Comparison of ENCODE assay signal across 11 mouse cellular contexts in genomic region chr1:193510066-193510793, GRCm38 (mm10).
A peak's percentile ranks its signal among the peaks of the same experiment; 100 is the strongest.
DNase-seq lines count a peak whose midpoint lies in the region; ATAC-seq and TF ChIP-seq lines count a peak whose summit lies in the region.
"Had no signal": no experiment of that assay in that cellular context is flagged by ENCODE, and none has a peak within 500 bp of the region (broad histone marks: within the 10 kb centered on the region; RNA-seq: fewer than 3 reads in every experiment).

No protein-coding gene starts in this region.

- no peak for TF ChIP-seq POLR2A in liver, adult 2 months (IDR thresholded peaks at IDR 0.05; ENCODE audit: extremely low read depth, insufficient read depth, low read length)
- TF ChIP-seq POLR2A in thymus, adult 2 months (IDR thresholded peaks at IDR 0.05; ENCODE audit: control insufficient read depth, extremely low read depth, insufficient read depth, low read length, poor library complexity): no peak

- DNase-seq in liver, adult 2 months (ENCODE audit: extremely low read depth, low read depth, low spot score): peak; percentile 20
- no peak for DNase-seq in liver
- DNase-seq in limb, embryonic 11.5 days (ENCODE audit: low spot score): peak; percentile 34
- DNase-seq in thymus, adult 2 months: no peak
- no peak for DNase-seq in layer of hippocampus, adult 8-10 months (ENCODE audit: low spot score in 2 of 2)
- no peak for DNase-seq in right cerebral cortex, postnatal 25 days
- DNase-seq: heart, postnatal 14 days; spleen, adult 18-20 months had no signal

- H3K4me3 ChIP-seq in liver, adult 2 months (ENCODE audit: insufficient read depth, low read depth, low read length): no peak overlapping the region
- peak overlapping the region; percentile 22; the same call in 1 of the 2 replicates for H3K4me3 ChIP-seq in intestine, embryonic 15.5 days (replicated peaks)
- no peak overlapping the region for H3K4me3 ChIP-seq in limb, embryonic 11.5 days (ENCODE audit: low read depth, low read length)
- H3K4me3 ChIP-seq in stomach, embryonic 14.5 days (ENCODE audit: low read depth, low read length): peak overlapping the region; percentile 34
- no peak overlapping the region for H3K4me3 ChIP-seq in thymus, adult 2 months (ENCODE audit: control insufficient read depth, insufficient read depth, low read length)
- H3K4me3 ChIP-seq: forebrain, embryonic 13.5 days had no signal

- no peaks in the 10 kb centered on the region for H3K79me2 ChIP-seq in liver, adult 2 months (ENCODE audit: control insufficient read depth, insufficient read depth, low read length)

- no peak overlapping the region for H3K9ac ChIP-seq in liver, adult 2 months (ENCODE audit: low read depth, low read length)
- no peak overlapping the region for H3K9ac ChIP-seq in intestine, embryonic 15.5 days
- no peak overlapping the region for H3K9ac ChIP-seq in limb, embryonic 11.5 days (ENCODE audit: low read length)
- H3K9ac ChIP-seq in stomach, embryonic 14.5 days (replicated peaks; ENCODE audit: low read depth, low read length): peak overlapping the region; percentile 39; the same call in 1 of the 2 replicates
- H3K9ac ChIP-seq: forebrain, embryonic 13.5 days had no signal

- no peak for TF ChIP-seq CTCF in liver, adult 2 months (IDR thresholded peaks at IDR 0.05; ENCODE audit: low read depth, low read length)
- no peak for TF ChIP-seq CTCF in thymus, adult 2 months (IDR thresholded peaks at IDR 0.05; ENCODE audit: borderline replicate concordance, control insufficient read depth, extremely low read depth, insufficient read depth, low read length, poor library complexity)

- no peaks in the 10 kb centered on the region for H3K4me1 ChIP-seq in liver, adult 2 months (ENCODE audit: control insufficient read depth, insufficient read depth, low read length)
- peaks cover 23% of the 10 kb centered on the region for H3K4me1 ChIP-seq in intestine, embryonic 15.5 days (replicated peaks)
- peaks cover 11% of the 10 kb centered on the region; the same call in 1 of the 2 replicates for H3K4me1 ChIP-seq in limb, embryonic 11.5 days (ENCODE audit: control insufficient read depth, insufficient read depth, low read length)
- peaks cover 15% of the 10 kb centered on the region for H3K4me1 ChIP-seq in stomach, embryonic 14.5 days (ENCODE audit: control insufficient read depth, insufficient read depth, low read length)
- no peaks in the 10 kb centered on the region for H3K4me1 ChIP-seq in thymus, adult 2 months (replicated peaks; ENCODE audit: control insufficient read depth, insufficient read depth, low read length)

- no peaks in the 10 kb centered on the region for H3K9me3 ChIP-seq in intestine, embryonic 15.5 days
- no peaks in the 10 kb centered on the region for H3K9me3 ChIP-seq in limb, embryonic 11.5 days (ENCODE audit: control insufficient read depth, low read length)
- H3K9me3 ChIP-seq in stomach, embryonic 14.5 days (ENCODE audit: control insufficient read depth, low read depth, low read length): no peaks in the 10 kb centered on the region
- H3K9me3 ChIP-seq: forebrain, embryonic 13.5 days had no signal

- 42% methylated on average over 8 of the region's 8 CpGs for WGBS in liver, adult 2 months
- WGBS in intestine, embryonic 15.5 days: 44% methylated on average over 8 of the region's 8 CpGs
- 34% methylated on average over 8 of the region's 8 CpGs for WGBS in limb, embryonic 11.5 days
- WGBS in stomach, embryonic 14.5 days: 53% methylated on average over 8 of the region's 8 CpGs
- 91% methylated on average over 8 of the region's 8 CpGs for WGBS in thymus, adult 2 months

- peak; percentile 93 for ATAC-seq in intestine, embryonic 15.5 days
- 0 out of 2 replicates have a peak, but pooled peaks have one; percentile 12 for ATAC-seq in limb, embryonic 11.5 days (ENCODE audit: insufficient number of reproducible peaks, low FRiP score, low TSS enrichment, low read depth)
- ATAC-seq in stomach, embryonic 14.5 days (ENCODE audit: insufficient number of reproducible peaks, insufficient read depth, low FRiP score, low read depth): peak; percentile 66
- ATAC-seq: forebrain, embryonic 13.5 days had no signal

- no peaks in the 10 kb centered on the region for H3K27me3 ChIP-seq in liver, adult 2 months (ENCODE audit: control insufficient read depth, insufficient read depth, low read length)
- no peaks in the 10 kb centered on the region for H3K27me3 ChIP-seq in intestine, embryonic 15.5 days (replicated peaks)
- no peaks in the 10 kb centered on the region for H3K27me3 ChIP-seq in limb, embryonic 11.5 days (ENCODE audit: control insufficient read depth, insufficient read depth, low read length)
- H3K27me3 ChIP-seq in stomach, embryonic 14.5 days (ENCODE audit: control insufficient read depth, insufficient read depth, low read length): no peaks in the 10 kb centered on the region
- no peaks in the 10 kb centered on the region for H3K27me3 ChIP-seq in thymus, adult 2 months (ENCODE audit: control insufficient read depth, insufficient read depth, low read length)
- H3K27me3 ChIP-seq: forebrain, embryonic 13.5 days had no signal

- peak overlapping the region; percentile 48 for H3K4me2 ChIP-seq in intestine, embryonic 15.5 days (replicated peaks)
- no peak overlapping the region for H3K4me2 ChIP-seq in limb, embryonic 11.5 days (ENCODE audit: low read depth, severe bottlenecking)
- H3K4me2 ChIP-seq in stomach, embryonic 14.5 days (replicated peaks; ENCODE audit: low read depth, low read length): peak overlapping the region; percentile 32; the same call in 1 of the 2 replicates
- H3K4me2 ChIP-seq: forebrain, embryonic 13.5 days had no signal

- no peak overlapping the region for H3K27ac ChIP-seq in liver, adult 2 months (replicated peaks; ENCODE audit: insufficient read depth, low read depth, low read length)
- H3K27ac ChIP-seq in intestine, embryonic 15.5 days: peak overlapping the region; percentile 57
- no peak overlapping the region for H3K27ac ChIP-seq in limb, embryonic 11.5 days (replicated peaks; ENCODE audit: low read depth, low read length)
- peak overlapping the region; percentile 86 for H3K27ac ChIP-seq in stomach, embryonic 14.5 days (ENCODE audit: low read length)
- no peak overlapping the region for H3K27ac ChIP-seq in thymus, adult 2 months (ENCODE audit: control insufficient read depth, insufficient read depth, low read length)
- H3K27ac ChIP-seq: forebrain, embryonic 13.5 days had no signal

- no peaks in the 10 kb centered on the region for H3K36me3 ChIP-seq in liver, adult 2 months (ENCODE audit: control insufficient read depth, insufficient read depth, low read length)
- H3K36me3 ChIP-seq in intestine, embryonic 15.5 days: no peaks in the 10 kb centered on the region
- H3K36me3 ChIP-seq in limb, embryonic 11.5 days (ENCODE audit: control insufficient read depth, insufficient read depth, low read length): no peaks in the 10 kb centered on the region
- H3K36me3 ChIP-seq in stomach, embryonic 14.5 days (ENCODE audit: control insufficient read depth, insufficient read depth, low read length): no peaks in the 10 kb centered on the region
- H3K36me3 ChIP-seq in thymus, adult 2 months (ENCODE audit: control insufficient read depth, insufficient read depth, low read length): no peaks in the 10 kb centered on the region

Comparison
In these comparisons a context has a peak if more than half of its experiments do, and no peak if none do; other contexts are left out.
1. DNase-seq: peak in liver, adult 2 months (single experiment) and limb, embryonic 11.5 days (single experiment); none in liver (single experiment), thymus, adult 2 months (single experiment), layer of hippocampus, adult 8-10 months (0 of 2) and right cerebral cortex, postnatal 25 days (single experiment).
2. H3K27ac ChIP-seq: peak in intestine, embryonic 15.5 days (single experiment) and stomach, embryonic 14.5 days (single experiment); none in liver, adult 2 months (single experiment), limb, embryonic 11.5 days (single experiment) and thymus, adult 2 months (single experiment).
3. H3K4me3 ChIP-seq: peak in intestine, embryonic 15.5 days (single experiment) and stomach, embryonic 14.5 days (single experiment); none in liver, adult 2 months (single experiment), limb, embryonic 11.5 days (single experiment) and thymus, adult 2 months (single experiment).
4. ATAC-seq: peak in every context shown above with its lines; median percentile 93 in intestine, embryonic 15.5 days; 66 in stomach, embryonic 14.5 days; 12 in limb, embryonic 11.5 days.